Mouse (Mus musculus): Measurements from ENCODE around the gene Rcsd1. TPM values are rescaled to one million over a fixed set of nuclear protein-coding genes. Genes with fewer than 3 reads are reported as not detected.
"Not testable (repeated sequence)": the region's sequence is repeated elsewhere in the genome, so short reads cannot be mapped to it uniquely, and the experiment has no call there.

Rcsd1 gene
- polyA plus RNA-seq, 1 experiment from 2014 or later, result 7.1 TPM

- DNase-seq (ENCODE audit: low spot score) (no peak), ATAC-seq (ENCODE audit: insufficient read depth, low FRiP score, low TSS enrichment) (no peak)
- Histone ChIP-seq H3K4me2 (ENCODE audit: low read depth) (no peak overlapping the region), H3K9ac (ENCODE audit: low read length) (no peak overlapping the region), H3K36me3 (ENCODE audit: control insufficient read depth, insufficient read depth, low read length) (no peaks in the 10 kb centered on the region), H3K4me3 (ENCODE audit: low read depth, low read length) (no peak overlapping the region), H3K9me3 (ENCODE audit: control insufficient read depth, low read length) (no peaks in the 10 kb centered on the region), H3K27me3 (ENCODE audit: control insufficient read depth, insufficient read depth, low read length) (no peaks in the 10 kb centered on the region), H3K4me1 (ENCODE audit: control insufficient read depth, insufficient read depth, low read length) (0 out of 2 replicates have a peak, but pooled peaks cover 4% of the 10 kb centered on the region), H3K27ac (ENCODE audit: low read depth, low read length) (no peak overlapping the region)
- 94% methylated on average over 2 of the region's 2 CpGs for WGBS
Measured at GRCm38 (mm10) chr1:165687861-165688260, 21.7 kb downstream of the Rcsd1 start.

GRCm38 (mm10) chr1:165686963-165687362, 22.6 kb downstream of the Rcsd1 start:
- no peak overlapping the region for H3K27ac ChIP-seq (ENCODE audit: low read depth, low read length)
- DNase-seq (ENCODE audit: low spot score), result no peak
- no peak for ATAC-seq (ENCODE audit: insufficient read depth, low FRiP score, low TSS enrichment)

GRCm38 (mm10) chr1:165686349-165686748, 23.2 kb downstream of the Rcsd1 start:
- Histone ChIP-seq H3K27me3 (ENCODE audit: control insufficient read depth, insufficient read depth, low read length) (no peaks in the 10 kb centered on the region), H3K4me3 (ENCODE audit: low read depth, low read length) (no peak overlapping the region), H3K9ac (ENCODE audit: low read length) (no peak overlapping the region), H3K4me1 (ENCODE audit: control insufficient read depth, insufficient read depth, low read length) (no peaks in the 10 kb centered on the region), H3K9me3 (ENCODE audit: control insufficient read depth, low read length) (no peaks in the 10 kb centered on the region), H3K36me3 (ENCODE audit: control insufficient read depth, insufficient read depth, low read length) (no peaks in the 10 kb centered on the region), H3K4me2 (ENCODE audit: low read depth) (no peak overlapping the region), H3K27ac (ENCODE audit: low read depth, low read length) (no peak overlapping the region)
- DNase-seq (ENCODE audit: low spot score) (no peak), ATAC-seq (ENCODE audit: insufficient read depth, low FRiP score, low TSS enrichment) (no peak)
- WGBS, result 46% methylated on average over 6 of the region's 6 CpGs

More at GRCm38 (mm10) chr1:165686963-165687362, 22.6 kb downstream of the Rcsd1 start:
- 76% methylated on average over 8 of the region's 8 CpGs for WGBS
- Histone ChIP-seq H3K36me3 (ENCODE audit: control insufficient read depth, insufficient read depth, low read length) (no peaks in the 10 kb centered on the region), H3K4me3 (ENCODE audit: low read depth, low read length) (no peak overlapping the region), H3K9ac (ENCODE audit: low read length) (no peak overlapping the region), H3K27me3 (ENCODE audit: control insufficient read depth, insufficient read depth, low read length) (no peaks in the 10 kb centered on the region), H3K4me1 (ENCODE audit: control insufficient read depth, insufficient read depth, low read length) (no peaks in the 10 kb centered on the region), H3K9me3 (ENCODE audit: control insufficient read depth, low read length) (no peaks in the 10 kb centered on the region), H3K4me2 (ENCODE audit: low read depth) (no peak overlapping the region)

- no peak for ATAC-seq (ENCODE audit: insufficient read depth, low FRiP score, low TSS enrichment)
- 56% methylated on average over 15 of the region's 15 CpGs for WGBS
Measured at GRCm38 (mm10) chr1:165684261-165685203, 25.0 kb downstream of the Rcsd1 start.

GRCm38 (mm10) chr1:165682056-165682853, 27.3 kb downstream of the Rcsd1 start:
- WGBS, result 80% methylated on average over 18 of the region's 18 CpGs
- H3K27me3 ChIP-seq (ENCODE audit: control insufficient read depth, insufficient read depth, low read length), result no peaks in the 10 kb centered on the region
- H3K27ac ChIP-seq (ENCODE audit: low read depth, low read length), result no peak overlapping the region
- H3K4me3 ChIP-seq (ENCODE audit: low read depth, low read length), result no peak overlapping the region
- H3K4me1 ChIP-seq (ENCODE audit: control insufficient read depth, insufficient read depth, low read length), result no peaks in the 10 kb centered on the region
- no peak for DNase-seq (ENCODE audit: low spot score)
- ATAC-seq (ENCODE audit: insufficient read depth, low FRiP score, low TSS enrichment), result no peak
- H3K9me3 ChIP-seq (ENCODE audit: control insufficient read depth, low read length), result no peaks in the 10 kb centered on the region
- H3K4me2 ChIP-seq (ENCODE audit: low read depth), result no peak overlapping the region
- no peak overlapping the region for H3K9ac ChIP-seq (ENCODE audit: low read length)
- no peaks in the 10 kb centered on the region for H3K36me3 ChIP-seq (ENCODE audit: control insufficient read depth, insufficient read depth, low read length)

More at GRCm38 (mm10) chr1:165684261-165685203, 25.0 kb downstream of the Rcsd1 start:
- Histone ChIP-seq H3K4me1 (ENCODE audit: control insufficient read depth, insufficient read depth, low read length) (no peaks in the 10 kb centered on the region), H3K27ac (ENCODE audit: low read depth, low read length) (no peak overlapping the region), H3K27me3 (ENCODE audit: control insufficient read depth, insufficient read depth, low read length) (no peaks in the 10 kb centered on the region), H3K9ac (ENCODE audit: low read length) (no peak overlapping the region), H3K9me3 (ENCODE audit: control insufficient read depth, low read length) (no peaks in the 10 kb centered on the region), H3K4me2 (ENCODE audit: low read depth) (no peak overlapping the region), H3K36me3 (ENCODE audit: control insufficient read depth, insufficient read depth, low read length) (no peaks in the 10 kb centered on the region), H3K4me3 (ENCODE audit: low read depth, low read length) (no peak overlapping the region)
- no peak for DNase-seq (ENCODE audit: low spot score)

- H3K36me3 ChIP-seq (ENCODE audit: control insufficient read depth, insufficient read depth, low read length), result no peaks in the 10 kb centered on the region
- no peak for DNase-seq (ENCODE audit: low spot score)
- no peak overlapping the region for H3K27ac ChIP-seq (ENCODE audit: low read depth, low read length)
- no peaks in the 10 kb centered on the region for H3K27me3 ChIP-seq (ENCODE audit: control insufficient read depth, insufficient read depth, low read length)
- no peak overlapping the region for H3K4me2 ChIP-seq (ENCODE audit: low read depth)
- H3K9ac ChIP-seq (ENCODE audit: low read length), result no peak overlapping the region
- ATAC-seq (ENCODE audit: insufficient read depth, low FRiP score, low TSS enrichment), result no peak
- no peaks in the 10 kb centered on the region for H3K4me1 ChIP-seq (ENCODE audit: control insufficient read depth, insufficient read depth, low read length)
- H3K9me3 ChIP-seq (ENCODE audit: control insufficient read depth, low read length), result no peaks in the 10 kb centered on the region
- WGBS, result 74% methylated on average over 13 of the region's 13 CpGs
- no peak overlapping the region for H3K4me3 ChIP-seq (ENCODE audit: low read depth, low read length)
Measured at GRCm38 (mm10) chr1:165681045-165681794, 28.3 kb downstream of the Rcsd1 start.

- H3K27me3 ChIP-seq (ENCODE audit: control insufficient read depth, insufficient read depth, low read length); DNase-seq (ENCODE audit: low spot score); H3K4me2 ChIP-seq (ENCODE audit: low read depth); H3K9me3 ChIP-seq (ENCODE audit: control insufficient read depth, low read length); H3K4me3 ChIP-seq (ENCODE audit: low read depth, low read length); H3K36me3 ChIP-seq (ENCODE audit: control insufficient read depth, insufficient read depth, low read length); H3K27ac ChIP-seq (ENCODE audit: low read depth, low read length); H3K9ac ChIP-seq (ENCODE audit: low read length); ATAC-seq (ENCODE audit: insufficient read depth, low FRiP score, low TSS enrichment); H3K4me1 ChIP-seq (ENCODE audit: control insufficient read depth, insufficient read depth, low read length): not testable (repeated sequence)
Measured at GRCm38 (mm10) chr1:165680086-165680485, 29.5 kb downstream of the Rcsd1 start.

GRCm38 (mm10) chr1:165679618-165679997, 29.9 kb downstream of the Rcsd1 start:
- DNase-seq (ENCODE audit: low spot score) (no peak), ATAC-seq (ENCODE audit: insufficient read depth, low FRiP score, low TSS enrichment) (no peak)
- Histone ChIP-seq H3K36me3 (ENCODE audit: control insufficient read depth, insufficient read depth, low read length) (no peaks in the 10 kb centered on the region), H3K9ac (ENCODE audit: low read length) (no peak overlapping the region), H3K4me1 (ENCODE audit: control insufficient read depth, insufficient read depth, low read length) (no peaks in the 10 kb centered on the region), H3K9me3 (ENCODE audit: control insufficient read depth, low read length) (no peaks in the 10 kb centered on the region), H3K27ac (ENCODE audit: low read depth, low read length) (no peak overlapping the region), H3K4me3 (ENCODE audit: low read depth, low read length) (no peak overlapping the region), H3K27me3 (ENCODE audit: control insufficient read depth, insufficient read depth, low read length) (no peaks in the 10 kb centered on the region), H3K4me2 (ENCODE audit: low read depth) (no peak overlapping the region)
- 43% methylated on average over 3 of the region's 3 CpGs for WGBS
